Comparison of ENCODE assay signal across 12 mouse cellular contexts in genomic region chr9:45592374-45592773, GRCm38 (mm10).
DNase-seq lines count a peak whose midpoint lies in the region; ATAC-seq and TF ChIP-seq lines count a peak whose summit lies in the region.
"Had no signal": no experiment of that assay in that cellular context is flagged by ENCODE, and none has a peak within 500 bp of the region (broad histone marks: within the 10 kb centered on the region; RNA-seq: fewer than 3 reads in every experiment).

No protein-coding gene starts in this region.

- no peak for TF ChIP-seq CTCF in cerebellum, adult 2 months (IDR thresholded peaks at IDR 0.05; ENCODE audit: borderline replicate concordance, insufficient read depth, low read depth, low read length)
- no peak for TF ChIP-seq CTCF in kidney, adult 2 months (conservative IDR thresholded peaks at IDR 0.05; ENCODE audit: insufficient read depth, insufficient read length, low read depth, low read length)

- no peak overlapping the region for H3K4me3 ChIP-seq in hindbrain, embryonic 13.5 days
- no peak overlapping the region for H3K4me3 ChIP-seq in hindbrain, embryonic 12.5 days
- no peak overlapping the region for H3K4me3 ChIP-seq in cerebellum, adult 2 months (replicated peaks; ENCODE audit: insufficient read depth, low read depth, low read length)
- no peak overlapping the region for H3K4me3 ChIP-seq in neural tube, embryonic 14.5 days (ENCODE audit: low read depth, low read length)
- H3K4me3 ChIP-seq in kidney, adult 2 months (ENCODE audit: insufficient read depth, low read depth, low read length): no peak overlapping the region

- peak; percentile 97 to 99 for DNase-seq in cerebellum, adult 2 months
- DNase-seq in frontal cortex, postnatal 36 days (ENCODE audit: low spot score in 2 of 2): peak; percentile 33 to 34
- no peak for DNase-seq in kidney, adult 2 months
- DNase-seq in urinary bladder, adult 2 months (ENCODE audit: low spot score): no peak
- no peak for DNase-seq in kidney, postnatal 14 days
- DNase-seq: heart, adult 18-20 months; kidney, adult 9 months had no signal

- no peak overlapping the region for H3K4me2 ChIP-seq in hindbrain, embryonic 13.5 days
- H3K4me2 ChIP-seq in hindbrain, embryonic 12.5 days (replicated peaks): no peak overlapping the region
- no peak overlapping the region for H3K4me2 ChIP-seq in neural tube, embryonic 14.5 days (ENCODE audit: low read depth, low read length)
- H3K4me2 ChIP-seq: midbrain, embryonic 11.5 days had no signal

- no peaks in the 10 kb centered on the region for H3K27me3 ChIP-seq in hindbrain, embryonic 13.5 days
- no peaks in the 10 kb centered on the region for H3K27me3 ChIP-seq in hindbrain, embryonic 12.5 days
- no peaks in the 10 kb centered on the region for H3K27me3 ChIP-seq in cerebellum, adult 2 months (ENCODE audit: control insufficient read depth, insufficient read depth, low read length)
- no peaks in the 10 kb centered on the region for H3K27me3 ChIP-seq in neural tube, embryonic 14.5 days (ENCODE audit: control insufficient read depth, insufficient read depth, low read length)
- no peaks in the 10 kb centered on the region for H3K27me3 ChIP-seq in kidney, adult 2 months (replicated peaks; ENCODE audit: control insufficient read depth, insufficient read depth, low read length)

- H3K36me3 ChIP-seq in hindbrain, embryonic 13.5 days: no peaks in the 10 kb centered on the region
- H3K36me3 ChIP-seq in hindbrain, embryonic 12.5 days: no peaks in the 10 kb centered on the region
- H3K36me3 ChIP-seq in neural tube, embryonic 14.5 days (ENCODE audit: control insufficient read depth, insufficient read depth, low read length): no peaks in the 10 kb centered on the region
- no peaks in the 10 kb centered on the region for H3K36me3 ChIP-seq in kidney, adult 2 months (ENCODE audit: control insufficient read depth, insufficient read depth, low read length)

- peaks cover 35% of the 10 kb centered on the region for H3K4me1 ChIP-seq in hindbrain, embryonic 13.5 days (replicated peaks)
- 0 out of 2 replicates have a peak, but pooled peaks cover 3% of the 10 kb centered on the region for H3K4me1 ChIP-seq in hindbrain, embryonic 12.5 days
- H3K4me1 ChIP-seq in cerebellum, adult 2 months (ENCODE audit: control insufficient read depth, insufficient read depth, low read length): peaks cover 39% of the 10 kb centered on the region
- H3K4me1 ChIP-seq in neural tube, embryonic 14.5 days (ENCODE audit: control insufficient read depth, insufficient read depth, low read length): peaks cover 3% of the 10 kb centered on the region; the same call in 1 of the 2 replicates
- no peaks in the 10 kb centered on the region for H3K4me1 ChIP-seq in kidney, adult 2 months (ENCODE audit: control insufficient read depth, insufficient read depth, low read length)

- peak overlapping the region; percentile 64 for H3K27ac ChIP-seq in hindbrain, embryonic 13.5 days
- H3K27ac ChIP-seq in hindbrain, embryonic 12.5 days: no peak overlapping the region
- peak overlapping the region; percentile 94 for H3K27ac ChIP-seq in cerebellum, adult 2 months (ENCODE audit: insufficient read depth, low read length)
- peak overlapping the region; percentile 57 for H3K27ac ChIP-seq in neural tube, embryonic 14.5 days (ENCODE audit: low read depth, low read length)
- H3K27ac ChIP-seq in kidney, adult 2 months (ENCODE audit: insufficient read depth, low read depth, low read length): no peak overlapping the region
- H3K27ac ChIP-seq: liver, embryonic 14.5 days had no signal

- TF ChIP-seq POLR2A in cerebellum, adult 2 months (IDR thresholded peaks at IDR 0.05; ENCODE audit: borderline replicate concordance, insufficient read depth, low read length): no peak
- no peak for TF ChIP-seq POLR2A in kidney, adult 2 months (IDR thresholded peaks at IDR 0.05; ENCODE audit: low read depth, low read length)

- no peak overlapping the region for H3K9ac ChIP-seq in hindbrain, embryonic 13.5 days
- no peak overlapping the region for H3K9ac ChIP-seq in hindbrain, embryonic 12.5 days
- no peak overlapping the region for H3K9ac ChIP-seq in neural tube, embryonic 14.5 days (replicated peaks; ENCODE audit: low read depth, low read length)
- H3K9ac ChIP-seq: liver, embryonic 14.5 days had no signal

- no peak for ATAC-seq in hindbrain, embryonic 13.5 days (ENCODE audit: low FRiP score)
- ATAC-seq in hindbrain, embryonic 12.5 days (ENCODE audit: low FRiP score): no peak
- 0 out of 2 replicates have a peak, but pooled peaks have one; percentile 17 for ATAC-seq in neural tube, embryonic 14.5 days (ENCODE audit: low read depth)

- 73% methylated on average over 9 of the region's 9 CpGs for WGBS in hindbrain, embryonic 13.5 days
- 79% methylated on average over 9 of the region's 9 CpGs for WGBS in hindbrain, embryonic 12.5 days
- WGBS in cerebellum, adult 2 months: 6% methylated on average over 9 of the region's 9 CpGs
- WGBS in neural tube, embryonic 14.5 days: 67% methylated on average over 9 of the region's 9 CpGs
- 72% methylated on average over 9 of the region's 9 CpGs for WGBS in kidney, adult 2 months

- H3K9me3 ChIP-seq in hindbrain, embryonic 13.5 days: no peaks in the 10 kb centered on the region
- no peaks in the 10 kb centered on the region for H3K9me3 ChIP-seq in hindbrain, embryonic 12.5 days (replicated peaks)
- no peaks in the 10 kb centered on the region for H3K9me3 ChIP-seq in neural tube, embryonic 14.5 days (ENCODE audit: control insufficient read depth, low read length)

Comparison
In these comparisons a context has a peak if more than half of its experiments do, and no peak if none do; other contexts are left out.
1. H3K27ac ChIP-seq: peak in hindbrain, embryonic 13.5 days (single experiment), cerebellum, adult 2 months (single experiment) and neural tube, embryonic 14.5 days (single experiment); none in hindbrain, embryonic 12.5 days (single experiment) and kidney, adult 2 months (single experiment).
2. DNase-seq: peak in cerebellum, adult 2 months (2 of 2) and frontal cortex, postnatal 36 days (2 of 2); none in kidney, adult 2 months (single experiment), urinary bladder, adult 2 months (single experiment) and kidney, postnatal 14 days (single experiment).